Mouse (Mus musculus) liver, embryonic 12.5 days (tissue): ENCODE results near the gene Tex2. TPM values are rescaled to one million over a fixed set of nuclear protein-coding genes. Genes with fewer than 3 reads are reported as not detected.
"Not testable (repeated sequence)": the region's sequence is repeated elsewhere in the genome, so short reads cannot be mapped to it uniquely, and the experiment has no call there.

Experiments
- ATAC-seq: fragments of 200-750 bp; cut with Nextera tagmentation; 2 replicates; pipeline ENCODE4 v1.8.0; 2017; ENCODE audit warnings: moderate number of reproducible peaks, mild to moderate bottlenecking, moderate library complexity
- H3K27ac ChIP-seq: fragments of 300-500 bp; sonication (generic); 2 replicates; pipeline ENCODE4 v1.5.1; 2016; ENCODE audit warnings: mild to moderate bottlenecking
- H3K27me3 ChIP-seq: fragments of 300-500 bp; sonication (generic); replicated peaks from 2 replicates; pipeline ENCODE4 v1.6.1; 2016; ENCODE audit warnings: mild to moderate bottlenecking, moderate library complexity
- H3K36me3 ChIP-seq: fragments of 300-500 bp; sonication (generic); 2 replicates; pipeline ENCODE4 v1.6.1; 2016; ENCODE audit warnings: mild to moderate bottlenecking, moderate library complexity
- H3K4me1 ChIP-seq: fragments of 300-500 bp; sonication (generic); 2 replicates; pipeline ENCODE4 v1.6.1; 2016
- H3K4me2 ChIP-seq: fragments of 300-500 bp; sonication (generic); 2 replicates; pipeline ENCODE4 v1.6.1; 2016; ENCODE audit warnings: mild to moderate bottlenecking, moderate library complexity
- H3K4me3 ChIP-seq: fragments of 300-500 bp; sonication (generic); 2 replicates; pipeline ENCODE4 v1.5.1; 2016; ENCODE audit warnings: mild to moderate bottlenecking, moderate library complexity
- H3K9ac ChIP-seq: fragments of 300-500 bp; sonication (generic); 2 replicates; pipeline ENCODE4 v1.6.1; 2016; ENCODE audit warnings: mild to moderate bottlenecking, moderate library complexity
- H3K9me3 ChIP-seq: fragments of 300-500 bp; sonication (generic); replicated peaks from 2 replicates; pipeline ENCODE4 v1.6.1; 2016; ENCODE audit warnings: mild to moderate bottlenecking, moderate library complexity
- WGBS: fragments of 180-500 bp; shearing (Covaris S2); methylation state at CpG from one replicate; pipeline ENCODE4 v1.1.7; 2016; ENCODE audit not compliant: insufficient replicate concordance; 5-methylcytosine and 5-hydroxymethylcytosine counted together
- polyA plus RNA-seq: library from polyadenylated mRNA; unstranded; fragments of >200 nt; fragmentation: Nextera tagmentation; extraction: Ambion mirVana; gene quantifications from 2 replicates; pipeline ENCODE4 v1.2.1, GENCODE M21; 2016

The Tex2 gene
- polyA plus RNA-seq, 1 experiment from 2014 or later = 11.7 TPM

- peaks cover 25% of the 10 kb centered on the region for H3K4me1 ChIP-seq
- H3K9ac ChIP-seq = no peak overlapping the region
- no peak overlapping the region for H3K27ac ChIP-seq
- no peak overlapping the region for H3K4me2 ChIP-seq
- no peak overlapping the region for H3K4me3 ChIP-seq
- no peaks in the 10 kb centered on the region for H3K36me3 ChIP-seq
- H3K9me3 ChIP-seq = no peaks in the 10 kb centered on the region
- H3K27me3 ChIP-seq = no peaks in the 10 kb centered on the region; the same call in 1 of the 2 replicates
- 66% methylated on average over 2 of the region's 2 CpGs for WGBS
- ATAC-seq = no peak
Measured at GRCm38 (mm10) chr11:106497926-106498325, 115.3 kb downstream of the Tex2 start.

GRCm38 (mm10) chr11:106497009-106497408, 116.2 kb downstream of the Tex2 start:
- peaks cover 24% of the 10 kb centered on the region for H3K4me1 ChIP-seq
- 76% methylated on average over 2 of the region's 2 CpGs for WGBS
- H3K27ac ChIP-seq, H3K4me3 ChIP-seq, H3K36me3 ChIP-seq, H3K9ac ChIP-seq, H3K9me3 ChIP-seq, H3K27me3 ChIP-seq, H3K4me2 ChIP-seq, ATAC-seq: not testable (repeated sequence)

- no peaks in the 10 kb centered on the region for H3K36me3 ChIP-seq
- H3K27me3 ChIP-seq = no peaks in the 10 kb centered on the region; the same call in 1 of the 2 replicates
- 62% methylated on average over 7 of the region's 7 CpGs for WGBS
- H3K4me1 ChIP-seq = peaks cover 12% of the 10 kb centered on the region
- no peak for ATAC-seq
- H3K4me2 ChIP-seq = no peak overlapping the region
- peak overlapping the region; percentile 32; the same call in 1 of the 2 replicates for H3K27ac ChIP-seq
- no peak overlapping the region for H3K4me3 ChIP-seq
- H3K9ac ChIP-seq = no peak overlapping the region
- no peaks in the 10 kb centered on the region for H3K9me3 ChIP-seq
Measured at GRCm38 (mm10) chr11:106492984-106493669, 120.1 kb downstream of the Tex2 start.

DNA sequence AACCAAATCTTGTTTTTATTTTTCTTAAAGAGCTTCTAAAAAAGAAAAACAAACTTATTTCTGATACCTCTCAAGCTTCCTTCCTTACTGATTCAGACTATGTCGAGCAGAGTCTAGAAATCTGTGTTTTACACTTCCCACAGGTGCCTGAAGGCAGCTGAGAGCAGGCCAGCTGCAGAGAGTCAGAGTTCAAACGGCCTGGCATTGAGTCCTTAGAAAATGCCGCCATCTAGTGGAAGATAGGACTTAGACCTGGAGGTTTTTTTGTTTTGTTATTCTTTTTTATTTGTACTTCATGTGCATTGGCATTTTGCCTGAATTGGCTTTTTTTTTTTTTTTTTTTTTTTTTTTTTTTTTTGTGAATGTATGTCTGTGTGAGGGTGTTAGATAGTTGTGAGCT, 121.8 kb downstream of the Tex2 start:
- no peaks in the 10 kb centered on the region; the same call in 1 of the 2 replicates for H3K27me3 ChIP-seq
- H3K36me3 ChIP-seq = no peaks in the 10 kb centered on the region
- no peaks in the 10 kb centered on the region for H3K9me3 ChIP-seq
- no peak overlapping the region for H3K9ac ChIP-seq
- H3K27ac ChIP-seq = no peak overlapping the region
- no peak overlapping the region for H3K4me2 ChIP-seq
- H3K4me1 ChIP-seq = peaks cover 18% of the 10 kb centered on the region
- WGBS = 0% methylated on average over 3 of the region's 3 CpGs
- no peak for ATAC-seq
- H3K4me3 ChIP-seq = no peak overlapping the region

- not testable (repeated sequence) for H3K4me2 ChIP-seq, H3K9me3 ChIP-seq, H3K9ac ChIP-seq, H3K27ac ChIP-seq, H3K4me3 ChIP-seq, ATAC-seq, H3K27me3 ChIP-seq, H3K36me3 ChIP-seq
- WGBS = 78% methylated on average over 6 of the region's 6 CpGs
- peaks cover 25% of the 10 kb centered on the region for H3K4me1 ChIP-seq
Measured at GRCm38 (mm10) chr11:106490600-106490999, 122.6 kb downstream of the Tex2 start.

DNA sequence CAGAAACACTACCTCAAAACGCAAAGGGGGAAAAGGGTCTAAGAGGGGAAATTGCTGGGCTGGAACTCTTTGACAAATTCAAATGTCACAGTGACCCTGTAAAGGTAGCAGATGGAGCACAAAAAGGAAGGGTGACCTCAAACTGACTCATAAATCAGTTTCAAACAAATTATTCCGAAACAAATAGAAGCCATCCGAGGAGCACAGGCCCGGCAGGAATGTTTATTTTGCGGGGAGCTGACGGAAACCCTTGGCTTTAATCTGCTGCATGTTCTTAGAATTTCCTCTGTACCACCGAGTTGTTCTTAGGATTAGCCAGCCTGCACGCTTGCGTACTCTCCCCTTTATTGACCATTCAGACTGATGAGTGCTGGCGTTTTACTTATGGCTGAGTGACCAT, 123.2 kb downstream of the Tex2 start:
- no peaks in the 10 kb centered on the region for H3K36me3 ChIP-seq
- H3K9ac ChIP-seq = no peak overlapping the region
- no peaks in the 10 kb centered on the region; the same call in 1 of the 2 replicates for H3K27me3 ChIP-seq
- no peak overlapping the region for H3K4me3 ChIP-seq
- peaks cover 31% of the 10 kb centered on the region for H3K4me1 ChIP-seq
- H3K4me2 ChIP-seq = no peak overlapping the region
- WGBS = 73% methylated on average over 10 of the region's 10 CpGs
- no peaks in the 10 kb centered on the region for H3K9me3 ChIP-seq
- no peak for ATAC-seq
- no peak overlapping the region for H3K27ac ChIP-seq

DNA sequence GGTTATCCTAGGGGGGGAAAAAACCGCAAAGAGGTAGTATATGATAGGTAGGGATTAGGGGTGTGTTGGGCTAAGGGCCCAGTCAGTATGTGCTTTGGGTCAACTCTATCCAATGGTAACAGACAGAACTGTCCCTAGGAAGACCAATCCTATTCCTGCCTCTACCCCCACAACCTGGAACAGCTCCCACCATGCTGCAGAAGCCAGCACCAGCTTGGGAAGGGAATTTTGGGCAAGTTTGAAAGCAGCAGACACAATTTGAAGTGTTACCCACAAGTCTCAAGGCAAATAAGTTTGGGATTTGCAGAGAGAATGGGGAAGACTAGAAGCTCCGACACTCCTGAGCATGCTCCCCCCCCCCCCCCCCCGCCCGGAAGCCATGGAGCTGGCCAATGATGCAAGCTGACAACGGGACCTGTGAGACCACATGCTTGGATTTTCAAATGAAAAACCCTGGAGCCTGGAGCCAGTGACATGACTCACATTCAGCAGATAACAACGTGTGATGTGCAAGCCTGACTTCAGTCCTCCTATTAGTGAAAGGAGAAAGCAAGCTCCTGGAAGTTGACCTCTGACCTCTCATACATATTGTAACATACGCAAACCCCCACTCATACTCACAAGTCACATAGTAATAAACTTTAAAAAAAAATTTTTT, 124.1 kb downstream of the Tex2 start:
- Histone ChIP-seq H3K9ac (no peak overlapping the region), H3K4me3 (no peak overlapping the region), H3K36me3 (no peaks in the 10 kb centered on the region), H3K27me3 (no peaks in the 10 kb centered on the region; the same call in 1 of the 2 replicates), H3K9me3 (no peaks in the 10 kb centered on the region), H3K4me2 (0 out of 2 replicates have a peak overlapping the region, but pooled peaks have one; percentile 89), H3K27ac (no peak overlapping the region), H3K4me1 (peaks cover 35% of the 10 kb centered on the region)
- ATAC-seq = no peak
- 47% methylated on average over 7 of the region's 7 CpGs for WGBS

GRCm38 (mm10) chr11:106488126-106488561, 125.1 kb downstream of the Tex2 start:
- peak overlapping the region; percentile 99 for H3K4me3 ChIP-seq
- H3K27me3 ChIP-seq = no peaks in the 10 kb centered on the region; the same call in 1 of the 2 replicates
- peaks cover 35% of the 10 kb centered on the region for H3K4me1 ChIP-seq
- H3K36me3 ChIP-seq = no peaks in the 10 kb centered on the region
- H3K9me3 ChIP-seq = no peaks in the 10 kb centered on the region
- H3K27ac ChIP-seq = peak overlapping the region; percentile 66
- H3K4me2 ChIP-seq = peak overlapping the region; percentile 89
- peak overlapping the region; percentile 60 for H3K9ac ChIP-seq
- 12% methylated on average over 17 of the region's 17 CpGs for WGBS
- peak; percentile 58 for ATAC-seq

GRCm38 (mm10) chr11:106487733-106488115, 125.5 kb downstream of the Tex2 start, which contains the start of gene Ern1:
Gene Ern1, minus strand, starts transcription at chr11:106487852.
- Histone ChIP-seq H3K36me3 (no peaks in the 10 kb centered on the region), H3K9me3 (no peaks in the 10 kb centered on the region), H3K4me2 (peak within 1 kb of the TSS; percentile 89), H3K9ac (peak within 1 kb of the TSS; percentile 98), H3K4me3 (peak within 1 kb of the TSS; percentile 99), H3K4me1 (peaks cover 39% of the 10 kb centered on the region), H3K27ac (peak within 1 kb of the TSS; percentile 95), H3K27me3 (no peaks in the 10 kb centered on the region)
- ATAC-seq = peak; percentile 97
- under 1% methylated on average over 28 of the region's 28 CpGs for WGBS

GRCm38 (mm10) chr11:106486866-106487732, 126.1 kb downstream of the Tex2 start:
- Histone ChIP-seq H3K9ac (peak overlapping the region; percentile 98), H3K27me3 (no peaks in the 10 kb centered on the region), H3K4me1 (peaks cover 43% of the 10 kb centered on the region), H3K4me2 (peak overlapping the region; percentile 89), H3K4me3 (peak overlapping the region; percentile 99), H3K27ac (peak overlapping the region; percentile 95), H3K36me3 (no peaks in the 10 kb centered on the region), H3K9me3 (no peaks in the 10 kb centered on the region)
- WGBS = 2% methylated on average over 83 of the region's 86 CpGs
- ATAC-seq = peak; percentile 72

- Histone ChIP-seq H3K4me3 (peak overlapping the region; percentile 99), H3K36me3 (no peaks in the 10 kb centered on the region), H3K4me1 (peaks cover 51% of the 10 kb centered on the region), H3K9me3 (no peaks in the 10 kb centered on the region), H3K27me3 (no peaks in the 10 kb centered on the region), H3K4me2 (peak overlapping the region; percentile 89), H3K9ac (peak overlapping the region; percentile 98), H3K27ac (peak overlapping the region; percentile 95)
- no peak for ATAC-seq
- 16% methylated on average over 16 of the region's 16 CpGs for WGBS
Measured at GRCm38 (mm10) chr11:106486042-106486865, 127.0 kb downstream of the Tex2 start.
